Comparison of ENCODE assay signal across 38 mouse cellular contexts in the genomic region with DNA sequence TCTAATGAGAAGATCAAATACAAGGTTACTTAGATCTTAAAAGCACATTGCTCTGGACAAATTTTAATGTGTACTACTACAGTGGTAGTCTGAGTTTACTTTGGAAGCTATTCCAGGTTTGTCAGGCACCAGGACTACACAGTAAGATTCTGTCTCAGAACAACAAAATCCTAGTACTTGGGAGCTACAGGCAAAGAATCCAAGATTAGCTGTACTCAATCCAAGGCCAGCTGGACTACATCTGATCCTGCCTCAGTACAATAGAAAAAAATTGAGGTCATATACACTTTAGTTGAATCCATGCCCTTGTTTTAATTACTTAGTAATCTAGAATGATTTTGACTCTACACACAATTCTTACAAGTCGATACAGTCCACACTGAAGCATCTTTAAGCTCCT. TPM values are rescaled to one million over a fixed set of nuclear protein-coding genes. Genes with fewer than 3 reads are reported as not detected.
"Had no signal": no experiment of that assay in that cellular context is flagged by ENCODE, and none has a peak within 500 bp of the region (broad histone marks: within the 10 kb centered on the region; RNA-seq: fewer than 3 reads in every experiment).

No protein-coding gene starts in this region.

- H3K27ac ChIP-seq: heart, embryonic 10.5 days; hindbrain, embryonic 13.5 days; hindbrain, embryonic 15.5 days; hindbrain, postnatal 0 days; kidney, embryonic 15.5 days; kidney, postnatal 0 days; limb, embryonic 13.5 days; limb, embryonic 15.5 days; liver, embryonic 12.5 days; liver, embryonic 14.5 days had no signal

- H3K27me3 ChIP-seq: heart, embryonic 12.5 days; hindbrain, embryonic 13.5 days; hindbrain, embryonic 15.5 days; kidney, embryonic 15.5 days; limb, embryonic 13.5 days; limb, embryonic 15.5 days; liver, embryonic 12.5 days had no signal

- DNase-seq: forebrain, postnatal 0 days; gastrocnemius, postnatal 14 days; gastrocnemius, postnatal 36 days; kidney, adult 11 months; kidney, adult 2 months; kidney, adult 9 months; kidney, postnatal 14 days; kidney, postnatal 36 days; layer of hippocampus, postnatal 36 days; left cerebral cortex, postnatal 4 days had no signal

- H3K4me1 ChIP-seq: heart, embryonic 10.5 days; heart, embryonic 12.5 days; hindbrain, embryonic 13.5 days; hindbrain, embryonic 15.5 days; kidney, embryonic 15.5 days; limb, embryonic 13.5 days; limb, embryonic 15.5 days; liver, embryonic 12.5 days had no signal

- ATAC-seq: forebrain, postnatal 0 days; hindbrain, postnatal 0 days; intestine, embryonic 16.5 days; liver, embryonic 12.5 days had no signal

- H3K4me3 ChIP-seq: heart, embryonic 10.5 days; heart, embryonic 12.5 days; hindbrain, embryonic 13.5 days; hindbrain, embryonic 15.5 days; kidney, embryonic 15.5 days; limb, embryonic 13.5 days; limb, embryonic 15.5 days; liver, embryonic 12.5 days had no signal

- H3K9me3 ChIP-seq: heart, embryonic 10.5 days; heart, embryonic 12.5 days; hindbrain, embryonic 13.5 days; hindbrain, embryonic 15.5 days; kidney, embryonic 15.5 days; limb, embryonic 13.5 days; limb, embryonic 15.5 days; liver, embryonic 12.5 days had no signal

- H3K4me2 ChIP-seq: heart, embryonic 12.5 days; hindbrain, embryonic 13.5 days; hindbrain, embryonic 15.5 days; kidney, embryonic 15.5 days; limb, embryonic 13.5 days; limb, embryonic 15.5 days; liver, embryonic 12.5 days had no signal

- H3K9ac ChIP-seq: forebrain, postnatal 0 days; heart, embryonic 12.5 days; hindbrain, embryonic 13.5 days; hindbrain, embryonic 15.5 days; kidney, embryonic 15.5 days; limb, embryonic 13.5 days; limb, embryonic 15.5 days; liver, embryonic 12.5 days; liver, embryonic 14.5 days had no signal

RNA-seq across cellular contexts. Expression of a gene that starts 50.5 kb away (rescaled TPM):
- total RNA-seq: forebrain, postnatal 0 days; gastrocnemius, adult 18-20 months; gastrocnemius, adult 8-10 months; gastrocnemius, postnatal 14 days; gastrocnemius, postnatal 36 days; heart, adult 18-20 months; heart, postnatal 25 days; hematopoietic stem cell, adult 5-6 weeks; hindbrain, postnatal 0 days; layer of hippocampus, adult 18-20 months; layer of hippocampus, postnatal 14 days; layer of hippocampus, postnatal 36 days; left cerebral cortex, adult 18-20 months; left cerebral cortex, adult 8-10 months; left cerebral cortex, postnatal 10 days; left cerebral cortex, postnatal 25 days; left cerebral cortex, postnatal 4 days had no signal
- polyA plus RNA-seq: forebrain, postnatal 0 days; heart, embryonic 12.5 days; heart, embryonic 14.5 days; heart, embryonic 16.5 days; hindbrain, embryonic 11.5 days; hindbrain, embryonic 13.5 days; hindbrain, embryonic 15.5 days; hindbrain, postnatal 0 days; limb, embryonic 11.5 days; limb, embryonic 13.5 days; limb, embryonic 15.5 days; liver, adult 2 months had no signal
